Mouse (Mus musculus) heart, adult 2 months (tissue): ENCODE measurements around the gene Arhgef19.

Experiments
- CTCF ChIP-seq: fragments of 200-600 bp; IDR thresholded peaks from 2 replicates; pipeline ENCODE4 v1.8.1; 2022; ENCODE audit warnings: antibody characterized with exemption, mild to moderate bottlenecking, moderate library complexity
- EP300 ChIP-seq: fragments of 200-500 bp; IDR thresholded peaks from 2 replicates; pipeline ENCODE4 v1.6.1; 2011; ENCODE audit warnings: low read depth, low read length, control low read depth; ENCODE audit not compliant: insufficient read depth

GRCm38 (mm10) chr4:141233196-141233595 lies 6.1 kb upstream of the Arhgef19 start:
- TF ChIP-seq EP300 (no peak), CTCF (no peak)
